Mouse (Mus musculus): ENCODE results near the gene Ptprd.

GRCm38 (mm10) chr4:76422113-76422512, 1789.6 kb downstream of the Ptprd start:
- no peak for TF ChIP-seq CTCF (IDR thresholded peaks at IDR 0.05 in 2 of 3, conservative IDR thresholded peaks at IDR 0.05 in 1 of 3; ENCODE audit: control insufficient read depth in 1 of 3, insufficient read depth in 1 of 3, low read depth in 2 of 3, low read length in 3 of 3, poor library complexity in 1 of 3, severe bottlenecking in 1 of 3)
- no peak for TF ChIP-seq KAT2A (conservative IDR thresholded peaks at IDR 0.05; ENCODE audit: low read depth, low read length)
- no peak for TF ChIP-seq EP300 (IDR thresholded peaks at IDR 0.05; ENCODE audit: low read depth in 1 of 2, low read length in 2 of 2)
- no peak for TF ChIP-seq ZC3H11A (IDR thresholded peaks at IDR 0.05; ENCODE audit: low read depth, low read length)
- no peak for TF ChIP-seq USF1 (IDR thresholded peaks at IDR 0.05; ENCODE audit: low read depth, low read length)
- no peak for TF ChIP-seq TCF12 (IDR thresholded peaks at IDR 0.05; ENCODE audit: low read depth, low read length)
- no peak for TF ChIP-seq POLR2A (IDR thresholded peaks at IDR 0.05; ENCODE audit: control insufficient read depth in 1 of 2, insufficient read depth in 1 of 2, low read depth in 1 of 2, low read length in 2 of 2, poor library complexity in 1 of 2)
- TF ChIP-seq MXI1 (IDR thresholded peaks at IDR 0.05; ENCODE audit: low read depth, low read length) = no peak

Data from MEL (cell line).